Mouse (Mus musculus): ENCODE measurements around the gene Surf1.
A peak's percentile ranks its signal among the peaks of the same experiment; 100 is the strongest.

DNA sequence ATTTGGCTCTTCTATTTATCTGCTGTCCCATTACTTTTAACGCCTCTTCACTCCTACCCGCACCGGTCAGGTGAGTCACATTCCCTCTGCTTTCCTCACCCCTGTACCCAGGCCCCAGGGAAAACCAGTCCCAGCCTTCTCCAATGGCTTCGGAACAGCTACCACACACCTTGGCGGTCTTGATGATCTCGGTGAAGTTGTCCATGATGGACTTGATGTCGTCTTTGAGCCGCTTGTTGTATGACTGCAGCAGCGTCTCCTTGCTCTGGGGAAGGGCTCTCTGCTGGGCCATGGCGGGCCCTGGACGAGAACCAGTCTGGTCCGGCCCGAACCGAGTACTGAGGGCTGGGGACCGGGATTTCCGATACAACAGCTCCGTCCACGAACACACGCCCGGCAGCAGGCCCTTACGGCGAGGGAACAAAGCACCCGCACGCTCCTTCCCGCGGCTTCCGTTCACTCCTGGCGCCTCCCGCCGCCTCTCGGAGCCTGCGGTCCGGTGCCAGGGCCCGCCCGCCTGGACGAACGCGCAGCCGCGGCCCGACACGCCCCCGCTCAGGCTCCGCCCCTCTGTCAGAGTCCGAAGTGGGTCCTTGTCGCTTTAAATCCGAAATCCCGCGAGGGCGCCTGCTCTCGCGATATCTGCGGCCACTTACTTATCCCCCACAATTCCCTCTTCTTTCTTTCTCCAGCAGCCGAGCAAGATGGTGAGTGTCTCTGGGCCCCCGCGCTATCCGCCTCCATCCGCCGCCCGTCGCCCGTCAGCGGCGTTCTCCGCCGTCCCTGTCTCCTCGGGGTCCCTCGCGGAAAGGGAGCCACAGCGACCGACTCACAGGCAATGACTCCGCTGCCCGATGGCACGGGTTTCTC lies 6.0 kb downstream of the Surf1 start, which contains the start of the genes Med22 and Rpl7a:
- TF ChIP-seq MYOD1 (IDR thresholded peaks at IDR 0.05; ENCODE audit: control insufficient read depth in 1 of 3, insufficient read length in 2 of 3, low read depth in 2 of 3) (no peak), POLR2A (IDR thresholded peaks at IDR 0.05; ENCODE audit: insufficient read length, low read depth) (peak; percentile 77), TCF12 (IDR thresholded peaks at IDR 0.05; ENCODE audit: insufficient read depth, poor library complexity, severe bottlenecking) (no peak)
